Mouse (Mus musculus): ENCODE data around the gene Tmem44. TPM values are rescaled to one million over a fixed set of nuclear protein-coding genes. Genes with fewer than 3 reads are reported as not detected.

Tmem44 gene
- not detected in 2 replicates for total RNA-seq (2023)

DNA sequence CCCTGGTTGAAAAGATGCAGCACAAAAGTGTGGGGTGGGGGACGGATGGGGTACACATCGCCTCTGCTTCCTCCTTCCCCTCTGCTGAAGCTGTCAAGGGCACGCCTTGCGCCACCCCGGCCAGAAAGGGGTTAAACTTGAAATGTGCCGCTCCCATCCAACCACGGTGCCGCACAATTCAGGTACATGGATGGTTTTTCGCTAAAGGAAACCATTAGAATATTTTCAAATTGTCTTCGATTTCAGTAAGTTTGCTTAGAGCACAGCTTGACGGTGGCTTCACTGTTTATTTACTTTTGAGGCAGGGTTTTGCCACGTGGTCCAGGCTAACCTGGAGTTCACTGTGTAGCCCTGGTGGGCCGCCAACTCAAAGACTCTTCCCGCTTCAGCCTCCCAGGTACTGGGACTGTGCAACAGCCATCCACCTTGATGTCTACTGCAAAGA lies at the start of gene Tmem44:
Gene Tmem44 (minus strand): TSS at position 95 of the 445 bp plus-strand sequence.

GRCm38 (mm10) chr16:30599491-30600268 lies 49.0 kb upstream of the Tmem44 start, which contains the start of gene Fam43a:
TSS of gene Fam43a (plus strand) at chr16:30599723.

GRCm38 (mm10) chr16:30587494-30588327 lies 37.1 kb upstream of the Tmem44 start, which contains the start of gene Lsg1:
TSS of gene Lsg1 (minus strand) at chr16:30587592.

Other genes starting within 250 kb of the Tmem44 start
- 0.41 and 1.1 TPM in 2 replicates for gene Gp5, start 240.1 kb downstream of the Tmem44 start, total RNA-seq (2023)
- 71.0 and 116 TPM in 2 replicates for gene Atp13a3, start 144.9 kb downstream of the Tmem44 start, total RNA-seq (2023)
- gene Lsg1, start 36.8 kb upstream of the Tmem44 start, total RNA-seq (2023) = 37.7 and 59.7 TPM in 2 replicates
- 10.2 and 12.8 TPM in 2 replicates for gene Fam43a, start 48.9 kb upstream of the Tmem44 start, total RNA-seq (2023)